Mouse (Mus musculus): Measurements from ENCODE around the gene Top2b. TPM values are rescaled to one million over a fixed set of nuclear protein-coding genes. Genes with fewer than 3 reads are reported as not detected.
A peak's percentile ranks its signal among the peaks of the same experiment; 100 is the strongest.

Gene Top2b
- polyA plus RNA-seq, 1 experiment from 2014 or later: 26.3 TPM

DNA sequence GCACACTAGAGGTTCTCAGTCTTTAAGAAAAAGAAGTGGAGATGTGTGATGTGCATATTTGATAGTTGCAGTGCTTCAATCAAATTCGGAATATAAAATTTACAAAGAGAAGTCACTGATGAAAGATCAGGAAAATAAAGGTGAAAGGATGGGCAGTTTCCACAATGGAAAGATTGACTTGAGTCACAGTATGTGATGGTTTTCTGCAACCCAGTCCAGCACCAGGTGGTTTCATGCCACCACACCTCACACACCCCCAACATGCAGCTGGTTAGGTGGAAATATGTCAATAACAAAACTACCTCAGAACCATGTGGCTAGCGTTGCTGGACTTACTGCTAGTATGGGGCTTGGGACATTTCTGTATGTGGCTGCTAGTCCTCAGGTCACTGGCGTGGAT, 67.6 kb downstream of the Top2b start:
- no peak overlapping the region for H3K4me2 ChIP-seq (replicated peaks; ENCODE audit: low read depth, low read length)
- ATAC-seq: no peak
- no peaks in the 10 kb centered on the region for H3K27me3 ChIP-seq (replicated peaks; ENCODE audit: insufficient read depth, low read length)
- no peak for DNase-seq (ENCODE audit: low spot score)
- no peaks in the 10 kb centered on the region for H3K4me1 ChIP-seq (ENCODE audit: insufficient read depth, low read depth, low read length)
- peaks cover 10% of the 10 kb centered on the region; the same call in 1 of the 2 replicates for H3K36me3 ChIP-seq (ENCODE audit: insufficient read depth, low read length)
- H3K4me3 ChIP-seq (ENCODE audit: low read depth, low read length): no peak overlapping the region
- no peaks in the 10 kb centered on the region for H3K9me3 ChIP-seq (ENCODE audit: low read length)
- WGBS: 75% methylated on average over 3 of the region's 3 CpGs
- H3K9ac ChIP-seq (replicated peaks; ENCODE audit: low read depth): no peak overlapping the region
- TF ChIP-seq EP300 (IDR thresholded peaks at IDR 0.05) (no peak), CTCF (IDR thresholded peaks at IDR 0.05) (no peak)
- H3K27ac ChIP-seq (ENCODE audit: low read length): no peak overlapping the region

DNA sequence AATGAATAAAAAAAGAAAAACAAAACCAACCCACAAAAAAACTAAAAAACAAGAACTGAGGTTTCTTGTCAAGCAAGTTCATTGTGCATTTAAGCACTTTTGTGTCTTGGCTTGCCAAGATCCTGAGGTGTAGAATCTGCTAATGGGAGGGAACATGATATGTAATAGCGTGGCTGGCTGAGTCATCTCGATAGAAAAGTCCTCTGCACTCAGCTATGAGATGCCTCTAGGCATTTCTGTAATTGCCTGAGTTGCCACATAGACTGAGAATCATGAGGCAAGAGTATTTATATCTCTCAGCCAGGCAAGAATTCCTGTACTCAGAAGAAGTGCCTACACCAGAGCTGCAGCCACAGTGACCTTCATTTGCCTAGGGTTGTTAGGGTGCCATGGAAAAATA, 68.2 kb downstream of the Top2b start:
- Histone ChIP-seq H3K27ac (ENCODE audit: low read length) (no peak overlapping the region), H3K9ac (replicated peaks; ENCODE audit: low read depth) (no peak overlapping the region), H3K4me3 (ENCODE audit: low read depth, low read length) (no peak overlapping the region), H3K36me3 (ENCODE audit: insufficient read depth, low read length) (peaks cover 10% of the 10 kb centered on the region; the same call in 1 of the 2 replicates), H3K27me3 (replicated peaks; ENCODE audit: insufficient read depth, low read length) (no peaks in the 10 kb centered on the region), H3K9me3 (ENCODE audit: low read length) (no peaks in the 10 kb centered on the region), H3K4me1 (ENCODE audit: insufficient read depth, low read depth, low read length) (no peaks in the 10 kb centered on the region), H3K4me2 (replicated peaks; ENCODE audit: low read depth, low read length) (no peak overlapping the region)
- 57% methylated on average over 2 of the region's 2 CpGs for WGBS
- ATAC-seq (peak; percentile 47; the same call in 1 of the 2 replicates), DNase-seq (ENCODE audit: low spot score) (peak; percentile 40)
- TF ChIP-seq EP300 (IDR thresholded peaks at IDR 0.05) (no peak), CTCF (IDR thresholded peaks at IDR 0.05) (no peak)

DNA sequence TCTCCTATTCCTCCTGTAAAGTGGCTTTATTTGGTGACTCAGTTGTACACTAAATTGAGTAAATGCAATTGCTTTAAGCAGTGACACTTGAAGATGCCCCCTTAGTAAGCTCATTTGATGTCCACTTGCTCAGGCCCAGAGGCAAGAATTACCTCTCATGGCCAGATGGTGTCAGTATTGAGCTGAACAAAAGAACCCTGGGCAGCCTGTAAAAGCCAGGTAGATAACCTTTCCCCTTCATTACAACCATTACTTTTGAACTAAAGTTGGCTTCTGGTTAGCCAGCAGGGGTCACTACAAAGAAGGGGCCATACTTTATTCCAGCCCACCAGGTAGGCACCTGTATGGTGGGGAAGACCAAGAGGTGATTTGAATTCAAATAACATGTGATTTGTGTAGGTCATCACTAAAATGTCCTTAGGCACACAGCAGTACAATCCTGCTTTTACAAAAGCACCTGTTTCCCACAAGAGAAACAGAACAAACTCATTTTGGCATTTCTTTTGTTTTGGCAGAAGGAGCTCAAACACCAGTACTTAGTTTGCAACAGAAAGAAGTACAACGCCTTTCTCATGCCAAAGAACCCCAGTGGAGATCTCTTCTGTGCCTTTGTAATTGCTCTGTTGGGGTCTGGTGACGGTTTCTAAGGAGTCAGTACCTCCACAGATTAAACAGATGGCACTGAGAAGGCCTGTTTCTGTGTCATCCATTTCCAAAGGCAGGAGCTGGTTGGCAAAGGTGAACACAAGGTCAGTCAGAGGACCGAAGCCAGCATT, 69.6 kb downstream of the Top2b start:
- Histone ChIP-seq H3K4me1 (ENCODE audit: insufficient read depth, low read depth, low read length) (no peaks in the 10 kb centered on the region), H3K27ac (ENCODE audit: low read length) (no peak overlapping the region), H3K36me3 (ENCODE audit: insufficient read depth, low read length) (peaks cover 8% of the 10 kb centered on the region; the same call in 1 of the 2 replicates), H3K27me3 (replicated peaks; ENCODE audit: insufficient read depth, low read length) (no peaks in the 10 kb centered on the region), H3K4me3 (ENCODE audit: low read depth, low read length) (no peak overlapping the region), H3K4me2 (replicated peaks; ENCODE audit: low read depth, low read length) (no peak overlapping the region), H3K9me3 (ENCODE audit: low read length) (no peaks in the 10 kb centered on the region), H3K9ac (replicated peaks; ENCODE audit: low read depth) (no peak overlapping the region)
- WGBS: 74% methylated on average over 3 of the region's 3 CpGs
- DNase-seq (ENCODE audit: low spot score): peak; percentile 81
- ATAC-seq: peak; percentile 64
- TF ChIP-seq EP300 (IDR thresholded peaks at IDR 0.05): no peak
- peak; percentile 89 for TF ChIP-seq CTCF (IDR thresholded peaks at IDR 0.05)

GRCm38 (mm10) chr14:16437386-16437785, 72.4 kb downstream of the Top2b start:
- H3K27me3 ChIP-seq (replicated peaks; ENCODE audit: insufficient read depth, low read length): no peaks in the 10 kb centered on the region
- H3K27ac ChIP-seq (ENCODE audit: low read length): no peak overlapping the region
- DNase-seq (ENCODE audit: low spot score) (no peak), ATAC-seq (no peak)
- TF ChIP-seq CTCF (IDR thresholded peaks at IDR 0.05) (no peak), EP300 (IDR thresholded peaks at IDR 0.05) (no peak)
- no peak overlapping the region for H3K4me2 ChIP-seq (replicated peaks; ENCODE audit: low read depth, low read length)
- peaks cover 4% of the 10 kb centered on the region; the same call in 1 of the 2 replicates for H3K36me3 ChIP-seq (ENCODE audit: insufficient read depth, low read length)
- no peak overlapping the region for H3K4me3 ChIP-seq (ENCODE audit: low read depth, low read length)
- no peaks in the 10 kb centered on the region for H3K4me1 ChIP-seq (ENCODE audit: insufficient read depth, low read depth, low read length)
- no peaks in the 10 kb centered on the region for H3K9me3 ChIP-seq (ENCODE audit: low read length)
- no peak overlapping the region for H3K9ac ChIP-seq (replicated peaks; ENCODE audit: low read depth)
- WGBS: 86% methylated on average over 4 of the region's 4 CpGs

DNA sequence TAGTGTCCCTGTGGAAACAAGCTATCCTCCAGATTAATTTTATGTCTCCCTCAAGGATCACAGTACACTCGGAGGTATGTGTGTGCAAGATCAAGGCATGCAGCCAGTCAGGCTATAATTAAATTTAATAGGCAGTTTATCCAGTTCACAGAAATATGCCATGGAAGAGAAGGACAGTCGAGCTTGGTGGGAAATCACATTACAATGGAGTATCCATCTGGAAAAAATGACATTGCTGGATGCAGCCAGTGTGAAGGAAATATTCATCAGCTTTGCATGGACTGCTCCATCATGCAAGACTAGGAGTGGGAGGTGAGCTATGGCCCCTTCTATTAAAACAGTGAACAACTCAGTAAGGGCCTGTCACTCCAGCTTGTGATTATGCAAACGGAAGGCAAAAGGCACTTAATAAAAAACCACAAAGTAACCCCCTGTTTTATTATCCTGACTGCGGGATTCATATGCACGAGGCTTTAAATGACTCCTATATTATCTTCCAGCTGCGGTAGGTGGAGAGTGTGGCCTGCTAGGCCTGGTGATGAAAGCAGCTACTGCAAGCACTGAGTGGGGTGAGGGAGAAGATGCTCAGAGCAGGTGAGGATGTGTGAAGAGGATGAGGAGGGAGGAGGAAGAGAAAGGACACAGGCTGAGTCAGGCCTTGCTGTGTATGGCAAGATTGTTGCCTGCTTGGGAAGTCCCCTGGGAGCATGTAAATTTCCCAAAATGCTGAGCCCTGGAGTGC, 74.6 kb downstream of the Top2b start:
- Histone ChIP-seq H3K27me3 (replicated peaks; ENCODE audit: insufficient read depth, low read length) (no peaks in the 10 kb centered on the region), H3K36me3 (ENCODE audit: insufficient read depth, low read length) (peaks cover 4% of the 10 kb centered on the region; the same call in 1 of the 2 replicates), H3K27ac (ENCODE audit: low read length) (no peak overlapping the region), H3K4me1 (ENCODE audit: insufficient read depth, low read depth, low read length) (no peaks in the 10 kb centered on the region), H3K4me2 (replicated peaks; ENCODE audit: low read depth, low read length) (no peak overlapping the region), H3K4me3 (ENCODE audit: low read depth, low read length) (no peak overlapping the region), H3K9ac (replicated peaks; ENCODE audit: low read depth) (no peak overlapping the region), H3K9me3 (ENCODE audit: low read length) (no peaks in the 10 kb centered on the region)
- no peak for DNase-seq (ENCODE audit: low spot score)
- WGBS: 78% methylated on average over 6 of the region's 6 CpGs
- no peak for ATAC-seq
- TF ChIP-seq EP300 (IDR thresholded peaks at IDR 0.05) (no peak), CTCF (IDR thresholded peaks at IDR 0.05) (no peak)

DNA sequence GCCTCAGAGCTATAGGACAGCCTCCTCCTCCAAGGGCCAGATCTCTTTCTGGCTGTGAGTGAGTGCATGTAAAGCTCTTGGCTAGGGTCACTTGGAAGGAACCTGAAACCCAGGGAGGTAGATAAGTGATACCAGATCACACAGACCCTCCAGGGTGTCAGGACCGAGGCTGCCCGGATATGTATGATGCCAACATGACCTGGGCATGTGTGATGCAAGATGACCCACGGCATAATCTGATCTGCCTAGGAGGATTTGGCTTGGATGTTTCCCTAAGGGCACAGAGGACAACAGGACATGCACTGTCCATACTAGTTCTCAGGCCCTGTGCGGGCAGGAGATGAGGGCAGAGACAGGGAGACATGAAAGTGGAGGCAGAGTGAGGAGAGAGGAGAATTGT, 79.9 kb downstream of the Top2b start:
- Histone ChIP-seq H3K9me3 (ENCODE audit: low read length) (no peaks in the 10 kb centered on the region), H3K27ac (ENCODE audit: low read length) (no peak overlapping the region), H3K36me3 (ENCODE audit: insufficient read depth, low read length) (no peaks in the 10 kb centered on the region), H3K9ac (replicated peaks; ENCODE audit: low read depth) (no peak overlapping the region), H3K4me3 (ENCODE audit: low read depth, low read length) (no peak overlapping the region), H3K4me1 (ENCODE audit: insufficient read depth, low read depth, low read length) (no peaks in the 10 kb centered on the region), H3K27me3 (replicated peaks; ENCODE audit: insufficient read depth, low read length) (no peaks in the 10 kb centered on the region), H3K4me2 (replicated peaks; ENCODE audit: low read depth, low read length) (no peak overlapping the region)
- no peak for DNase-seq (ENCODE audit: low spot score)
- TF ChIP-seq EP300 (IDR thresholded peaks at IDR 0.05) (no peak), CTCF (IDR thresholded peaks at IDR 0.05) (no peak)
- ATAC-seq: no peak
- WGBS: 76% methylated on average over 4 of the region's 4 CpGs

All from lung, postnatal 0 days (tissue).